Mouse (Mus musculus) bone marrow macrophage, adult 2 months (primary cell): ENCODE measurements at regions not wholly inside any gene's neighbourhood (a gene's known extent, or its start where the extent isn't known, plus 50 kb on each side); places are given as distances from the start of the nearest gene placed in this dataset.

Source experiments
- CTCF ChIP-seq: IDR thresholded peaks from 2 replicates; pipeline ENCODE4 v1.5.1; 2012; ENCODE audit warnings: low read depth, mild to moderate bottlenecking, low read length, moderate library complexity
- POLR2A ChIP-seq: IDR thresholded peaks from 2 replicates; pipeline ENCODE4 v1.6.1; 2012; ENCODE audit warnings: mild to moderate bottlenecking, low read depth, low read length, borderline replicate concordance

- TF ChIP-seq POLR2A = no peak
- TF ChIP-seq CTCF = no peak
These were observed 133.3 kb upstream of the Atp2b1 start for GRCm38 (mm10) chr10:98780938-98781337.
